Mouse (Mus musculus): ENCODE results near the gene Tjp2. TPM values are rescaled to one million over a fixed set of nuclear protein-coding genes. Genes with fewer than 3 reads are reported as not detected.

Tjp2 gene
- polyA plus RNA-seq, 1 experiment: 8.9 TPM

- H3K9me3 ChIP-seq: no peaks in the 10 kb centered on the region
- TF ChIP-seq GATA1 (IDR thresholded peaks at IDR 0.05; ENCODE audit: borderline replicate concordance, low read length) (no peak), FLI1 (IDR thresholded peaks at IDR 0.05; ENCODE audit: low read length) (no peak)
- H3K27me3 ChIP-seq (replicated peaks): peaks cover 20% of the 10 kb centered on the region
- no peaks in the 10 kb centered on the region for H3K36me3 ChIP-seq (replicated peaks; ENCODE audit: low read length)
- peaks cover 14% of the 10 kb centered on the region for H3K4me1 ChIP-seq
- H3K4me3 ChIP-seq (replicated peaks): no peak overlapping the region
Measured at GRCm38 (mm10) chr19:24223851-24224251, 979 bp downstream of the Tjp2 start.

DNA sequence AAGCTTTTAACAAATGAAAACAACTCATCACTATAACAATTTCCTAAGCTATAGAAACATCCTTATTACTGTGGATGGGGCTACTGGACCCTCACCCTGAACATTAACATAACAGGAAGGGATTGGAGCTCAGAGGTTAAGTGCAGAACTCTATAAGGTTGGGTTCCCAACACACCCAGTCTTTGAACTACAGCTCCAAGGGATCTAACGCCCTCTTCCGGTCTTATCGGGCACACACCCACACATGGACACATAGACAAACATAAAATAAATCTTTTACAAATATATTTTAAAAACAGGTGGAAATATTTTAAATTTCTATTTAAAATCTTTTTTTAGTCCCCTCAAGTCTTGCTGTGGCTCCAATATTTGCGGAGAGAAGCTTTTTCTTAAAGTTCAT lies 3.4 kb downstream of the Tjp2 start:
- Histone ChIP-seq H3K4me1 (peaks cover 14% of the 10 kb centered on the region), H3K9me3 (no peaks in the 10 kb centered on the region), H3K4me3 (replicated peaks) (no peak overlapping the region), H3K27me3 (replicated peaks) (peaks cover 20% of the 10 kb centered on the region), H3K36me3 (replicated peaks; ENCODE audit: low read length) (no peaks in the 10 kb centered on the region)
- TF ChIP-seq FLI1 (IDR thresholded peaks at IDR 0.05; ENCODE audit: low read length): no peak
- TF ChIP-seq GATA1 (IDR thresholded peaks at IDR 0.05; ENCODE audit: borderline replicate concordance, low read length): no peak

DNA sequence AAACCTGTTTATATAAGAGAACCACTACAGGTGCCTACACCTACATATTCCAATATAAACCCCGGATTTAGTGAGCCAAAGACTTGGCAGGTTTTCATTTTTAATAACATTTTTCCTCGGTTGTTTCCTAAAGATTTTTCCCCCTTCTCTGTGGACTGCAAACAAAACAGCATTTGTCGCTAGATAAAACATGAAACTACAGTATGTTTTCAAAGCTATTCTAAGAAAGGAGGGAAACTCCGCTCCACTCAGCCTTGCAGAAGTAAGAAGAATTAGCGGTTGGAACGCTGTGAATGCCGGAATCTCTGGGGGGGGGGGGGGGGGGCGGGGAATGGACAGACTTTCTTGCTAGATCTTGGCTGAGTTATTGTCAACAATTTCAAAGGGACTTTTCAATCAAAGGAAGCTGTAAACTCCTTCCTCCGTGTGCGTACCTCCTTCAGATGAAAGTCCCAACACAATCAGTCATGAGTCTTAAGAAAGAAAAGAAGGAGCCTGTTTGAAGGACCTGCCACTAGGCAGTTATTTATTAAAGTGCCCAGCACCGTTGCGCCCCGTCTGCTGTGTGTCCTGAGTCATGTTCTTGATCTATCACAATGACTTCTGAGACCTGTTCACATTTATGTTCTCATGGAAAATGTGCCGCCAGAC lies 3.9 kb downstream of the Tjp2 start:
- Histone ChIP-seq H3K27me3 (replicated peaks) (peaks cover 20% of the 10 kb centered on the region), H3K4me1 (peaks cover 14% of the 10 kb centered on the region), H3K4me3 (replicated peaks) (no peak overlapping the region), H3K9me3 (no peaks in the 10 kb centered on the region), H3K36me3 (replicated peaks; ENCODE audit: low read length) (no peaks in the 10 kb centered on the region)
- TF ChIP-seq GATA1 (IDR thresholded peaks at IDR 0.05; ENCODE audit: borderline replicate concordance, low read length) (no peak), FLI1 (IDR thresholded peaks at IDR 0.05; ENCODE audit: low read length) (no peak)

DNA sequence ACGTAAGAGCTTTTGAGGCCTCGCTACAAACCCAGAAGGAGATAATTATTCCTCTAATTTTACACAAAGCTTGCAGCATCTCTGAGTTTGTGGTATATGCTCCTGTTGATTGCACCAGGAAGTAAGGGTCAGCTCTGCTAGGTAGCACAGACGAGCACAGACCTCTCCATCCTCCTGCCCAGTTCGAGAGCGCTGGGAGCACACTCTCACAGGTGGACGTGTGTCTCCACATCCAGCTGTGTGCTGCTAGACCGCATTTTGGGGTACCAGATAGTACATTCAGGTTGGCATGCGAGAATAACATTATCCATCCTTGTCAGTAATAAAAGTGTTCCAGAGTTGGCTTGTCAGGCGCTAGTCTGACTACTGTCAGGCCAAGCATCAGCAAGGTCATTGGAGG lies 5.8 kb downstream of the Tjp2 start:
- TF ChIP-seq FLI1 (IDR thresholded peaks at IDR 0.05; ENCODE audit: low read length): no peak
- TF ChIP-seq GATA1 (IDR thresholded peaks at IDR 0.05; ENCODE audit: borderline replicate concordance, low read length): no peak
- Histone ChIP-seq H3K36me3 (replicated peaks; ENCODE audit: low read length) (no peaks in the 10 kb centered on the region), H3K9me3 (no peaks in the 10 kb centered on the region), H3K4me1 (no peaks in the 10 kb centered on the region), H3K4me3 (replicated peaks) (no peak overlapping the region), H3K27me3 (replicated peaks) (peaks cover 9% of the 10 kb centered on the region)

DNA sequence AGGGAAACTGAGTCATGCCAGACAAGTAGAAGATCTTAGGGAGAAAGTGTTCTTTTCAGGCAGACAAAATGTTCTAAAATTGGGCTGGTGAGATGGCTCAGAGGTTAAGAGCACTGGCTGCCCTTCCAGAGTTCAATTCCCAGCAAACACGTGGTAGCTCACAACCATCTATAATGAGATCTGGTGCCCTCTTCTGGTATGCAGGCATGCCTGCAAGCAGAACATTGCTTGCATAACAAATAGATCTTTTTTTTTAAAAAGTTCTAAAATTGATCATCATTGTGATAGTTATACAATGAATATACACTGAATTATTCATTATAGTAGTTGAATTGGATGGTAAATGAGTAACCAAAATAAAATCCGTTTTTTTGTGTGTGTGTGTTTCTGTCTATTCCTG lies 6.5 kb downstream of the Tjp2 start:
- TF ChIP-seq GATA1 (IDR thresholded peaks at IDR 0.05; ENCODE audit: borderline replicate concordance, low read length) (no peak), FLI1 (IDR thresholded peaks at IDR 0.05; ENCODE audit: low read length) (no peak)
- no peaks in the 10 kb centered on the region for H3K9me3 ChIP-seq
- H3K4me1 ChIP-seq: no peaks in the 10 kb centered on the region

DNA sequence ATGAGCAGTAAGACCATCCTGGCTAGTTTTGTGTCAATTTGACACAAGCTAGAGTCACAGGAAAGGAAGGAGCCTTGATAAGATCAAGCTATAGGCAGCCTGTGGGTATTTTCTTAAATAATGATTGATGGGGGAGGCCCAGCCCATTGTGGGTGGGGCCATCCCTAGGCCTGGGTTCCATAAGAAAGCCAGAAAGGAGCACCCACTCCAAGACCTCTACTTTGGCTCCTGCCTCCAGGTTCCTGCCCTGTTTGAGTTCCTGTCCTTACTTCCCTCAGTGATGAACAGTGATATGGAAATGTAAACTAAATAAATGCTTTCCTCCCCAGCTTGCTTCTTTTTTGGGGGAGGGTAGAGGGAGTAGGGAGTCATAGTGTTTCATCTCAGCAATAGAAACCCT lies 7.0 kb downstream of the Tjp2 start:
- peaks cover 1% of the 10 kb centered on the region for H3K27me3 ChIP-seq (replicated peaks)
- H3K4me1 ChIP-seq: no peaks in the 10 kb centered on the region
- H3K36me3 ChIP-seq (replicated peaks; ENCODE audit: low read length): no peaks in the 10 kb centered on the region
- TF ChIP-seq GATA1 (IDR thresholded peaks at IDR 0.05; ENCODE audit: borderline replicate concordance, low read length) (no peak), FLI1 (IDR thresholded peaks at IDR 0.05; ENCODE audit: low read length) (no peak)
- H3K4me3 ChIP-seq (replicated peaks): no peak overlapping the region
- H3K9me3 ChIP-seq: no peaks in the 10 kb centered on the region

More for the DNA sequence above, 6.5 kb downstream of the Tjp2 start:
- no peak overlapping the region for H3K4me3 ChIP-seq (replicated peaks)
- H3K27me3 ChIP-seq (replicated peaks): peaks cover 2% of the 10 kb centered on the region
- no peaks in the 10 kb centered on the region for H3K36me3 ChIP-seq (replicated peaks; ENCODE audit: low read length)

- H3K27me3 ChIP-seq (replicated peaks): peaks cover 2% of the 10 kb centered on the region
- H3K36me3 ChIP-seq (replicated peaks; ENCODE audit: low read length): no peaks in the 10 kb centered on the region
- H3K4me3 ChIP-seq (replicated peaks): no peak overlapping the region
- H3K4me1 ChIP-seq: no peaks in the 10 kb centered on the region
- TF ChIP-seq GATA1 (IDR thresholded peaks at IDR 0.05; ENCODE audit: borderline replicate concordance, low read length) (no peak), FLI1 (IDR thresholded peaks at IDR 0.05; ENCODE audit: low read length) (no peak)
- no peaks in the 10 kb centered on the region for H3K9me3 ChIP-seq
Measured at GRCm38 (mm10) chr19:24216771-24217170, 8.1 kb downstream of the Tjp2 start.

DNA sequence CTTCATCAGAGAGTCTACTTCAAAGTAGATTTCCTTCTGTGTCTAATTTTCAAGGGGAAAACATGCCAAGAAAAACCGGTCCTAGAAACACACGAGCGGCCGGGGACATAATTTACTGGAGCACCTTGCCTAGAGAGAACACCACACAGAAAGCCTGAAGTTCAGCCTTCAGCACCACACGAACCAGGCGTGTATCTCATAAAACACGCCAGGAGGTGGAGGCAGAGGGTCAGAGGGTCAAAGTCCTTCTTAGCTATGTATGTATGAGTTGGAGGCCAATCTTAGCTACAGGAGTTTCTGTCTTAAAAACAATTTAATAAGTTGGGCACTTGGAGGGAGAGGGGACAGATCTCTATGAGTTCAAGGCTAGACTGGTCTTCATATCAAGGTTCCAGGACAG lies 9.9 kb downstream of the Tjp2 start:
- H3K4me1 ChIP-seq: no peaks in the 10 kb centered on the region
- no peak overlapping the region for H3K4me3 ChIP-seq (replicated peaks)
- H3K9me3 ChIP-seq: no peaks in the 10 kb centered on the region
- no peak for TF ChIP-seq FLI1 (IDR thresholded peaks at IDR 0.05; ENCODE audit: low read length)
- no peak for TF ChIP-seq GATA1 (IDR thresholded peaks at IDR 0.05; ENCODE audit: borderline replicate concordance, low read length)
- peaks cover 2% of the 10 kb centered on the region for H3K27me3 ChIP-seq (replicated peaks)
- no peaks in the 10 kb centered on the region for H3K36me3 ChIP-seq (replicated peaks; ENCODE audit: low read length)

DNA sequence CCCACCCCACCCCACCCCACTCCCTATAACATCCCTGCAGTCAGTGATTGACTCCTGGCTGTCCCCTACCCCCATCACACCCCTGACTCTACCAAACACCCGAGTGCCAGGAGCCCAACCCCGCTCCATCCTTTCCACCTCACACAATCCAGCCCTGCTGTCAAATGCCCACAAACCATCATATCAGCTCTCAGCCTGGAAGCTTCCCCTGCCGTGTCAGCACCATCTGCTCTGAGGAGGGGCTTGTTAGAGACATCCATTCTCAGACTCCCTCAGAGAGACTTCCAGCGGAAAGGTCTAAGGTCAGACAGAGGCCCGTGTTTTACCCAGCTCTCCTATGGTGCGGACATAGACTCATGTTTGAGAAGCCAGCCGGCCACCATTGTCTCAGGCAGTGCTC lies 11.5 kb downstream of the Tjp2 start:
- TF ChIP-seq GATA1 (IDR thresholded peaks at IDR 0.05; ENCODE audit: borderline replicate concordance, low read length) (no peak), FLI1 (IDR thresholded peaks at IDR 0.05; ENCODE audit: low read length) (no peak)

GRCm38 (mm10) chr19:24212552-24213249 lies 12.1 kb downstream of the Tjp2 start:
- H3K9me3 ChIP-seq: peaks cover 5% of the 10 kb centered on the region
- no peaks in the 10 kb centered on the region for H3K36me3 ChIP-seq (replicated peaks; ENCODE audit: low read length)
- H3K4me3 ChIP-seq (replicated peaks): no peak overlapping the region
- peaks cover 2% of the 10 kb centered on the region for H3K27me3 ChIP-seq (replicated peaks)
- TF ChIP-seq GATA1 (IDR thresholded peaks at IDR 0.05; ENCODE audit: borderline replicate concordance, low read length) (no peak), FLI1 (IDR thresholded peaks at IDR 0.05; ENCODE audit: low read length) (no peak)
- H3K4me1 ChIP-seq: no peaks in the 10 kb centered on the region

More for the DNA sequence above, 11.5 kb downstream of the Tjp2 start:
- Histone ChIP-seq H3K4me1 (no peaks in the 10 kb centered on the region), H3K27me3 (replicated peaks) (peaks cover 2% of the 10 kb centered on the region), H3K4me3 (replicated peaks) (no peak overlapping the region), H3K9me3 (no peaks in the 10 kb centered on the region), H3K36me3 (replicated peaks; ENCODE audit: low read length) (no peaks in the 10 kb centered on the region)
